Mouse (Mus musculus): ENCODE data around the gene Fam155a.

GRCm38 (mm10) chr8:9432635-9433372, 338.2 kb downstream of the Fam155a start:
- no peak for TF ChIP-seq POLR2A (IDR thresholded peaks at IDR 0.05; ENCODE audit: insufficient read length, low read depth)
- TF ChIP-seq MAX (IDR thresholded peaks at IDR 0.05; ENCODE audit: low read depth), result no peak
- TF ChIP-seq E2F4 (IDR thresholded peaks at IDR 0.05; ENCODE audit: insufficient read depth), result no peak
- no peak for TF ChIP-seq POLR2AphosphoS2 (IDR thresholded peaks at IDR 0.05; ENCODE audit: insufficient read length, low read depth)
- TF ChIP-seq CEBPB (IDR thresholded peaks at IDR 0.05; ENCODE audit: insufficient read depth, poor library complexity, severe bottlenecking), result no peak
- no peak for TF ChIP-seq MYOD1 (IDR thresholded peaks at IDR 0.05; ENCODE audit: control insufficient read depth in 1 of 3, insufficient read length in 2 of 3, low read depth in 2 of 3)
- no peak for TF ChIP-seq USF1 (IDR thresholded peaks at IDR 0.05; ENCODE audit: low read depth)

Data from myocyte (in vitro differentiated cells).